Mouse (Mus musculus) gastrocnemius, postnatal 4 days (tissue): ENCODE data around the gene Gm8094. TPM values are rescaled to one million over a fixed set of nuclear protein-coding genes. Genes with fewer than 3 reads are reported as not detected.
"Not testable (repeated sequence)": the region's sequence is repeated elsewhere in the genome, so short reads cannot be mapped to it uniquely, and the experiment has no call there.

Experiments
- DNase-seq, 2 experiments: peaks; one replicate each; pipeline ENCODE4 v3.0.0; 2021 to 2022; ENCODE audit warnings: low spot score in 2 of 2, mixed read lengths in 2 of 2
- long read RNA-seq, 2 experiments: library from polyadenylated mRNA; stranded (forward); transcript quantifications; one replicate each; pipeline ENCODE4 v2.0.0; 2021
- total RNA-seq, 2 experiments: library from RNA; stranded (reverse); gene quantifications; 2 replicates each; pipeline ENCODE4 v1.2.3; 2021

Gm8094 gene
- total RNA-seq: not detected
- long read RNA-seq, experiment 1: 0 reads
- long read RNA-seq, experiment 2: 0 reads

DNA sequence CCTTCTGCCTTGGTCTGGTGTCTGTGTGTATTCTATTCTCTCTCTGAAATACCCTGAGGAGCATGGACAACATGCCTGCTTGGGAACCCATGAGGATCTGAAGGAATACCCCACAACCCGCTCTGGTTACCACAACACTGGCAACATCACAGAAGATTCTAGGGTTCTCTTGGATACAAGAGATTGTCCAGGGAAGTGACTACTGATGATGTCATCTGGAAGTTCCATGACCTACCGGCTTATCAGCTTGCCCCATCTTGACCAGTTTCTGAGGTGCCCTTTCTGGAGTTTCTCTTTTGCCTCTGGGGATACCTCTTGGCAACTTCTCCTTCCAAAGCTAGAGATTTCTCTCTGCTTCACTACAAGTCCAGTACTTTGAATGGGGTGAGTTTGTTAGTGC lies at the start of gene Gm8094:
Gm8094 (minus strand) TSS at position 101 of the 400 bp plus-strand sequence.
- DNase-seq: not testable (repeated sequence)

DNA sequence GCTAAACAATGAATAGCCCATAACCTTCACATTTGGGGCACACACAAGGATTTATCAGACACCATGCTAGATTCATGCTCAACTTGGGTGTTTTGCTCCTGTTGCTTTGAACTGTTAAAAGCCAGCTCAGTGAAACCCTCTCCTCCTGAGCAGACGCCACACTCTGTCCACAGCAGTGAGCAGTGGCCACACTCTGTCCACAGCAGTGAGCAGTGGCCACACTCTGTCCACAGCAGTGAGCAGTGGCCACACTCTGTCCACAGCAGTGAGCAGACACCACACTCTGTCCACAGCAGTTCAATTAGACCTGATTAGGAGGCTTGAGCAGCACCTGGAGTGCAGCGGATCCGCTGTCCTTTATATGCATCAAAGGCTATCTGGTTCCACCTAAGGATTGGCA lies 43.2 kb upstream of the Gm8094 start:
- not testable (repeated sequence) for DNase-seq

DNA sequence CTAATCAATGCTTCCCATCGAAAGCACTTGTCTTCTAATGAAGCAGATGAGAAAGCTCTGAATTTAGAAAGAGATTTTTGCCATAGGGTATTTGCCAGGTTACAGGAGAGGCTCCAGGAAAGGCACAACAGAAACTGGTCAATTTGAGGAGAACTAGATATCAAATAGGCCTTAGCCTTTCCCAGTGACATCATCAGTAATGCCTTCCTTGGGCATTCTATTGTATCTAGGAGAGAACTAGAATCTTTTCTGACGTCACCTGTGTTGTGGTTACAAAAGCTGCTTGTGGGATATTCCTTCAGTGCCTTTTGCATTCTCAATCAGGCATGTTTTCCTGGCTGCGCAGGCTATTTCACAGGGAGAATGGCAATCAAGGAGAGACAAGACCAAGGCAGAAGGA lies 23.9 kb upstream of the Gm8094 start, which contains the start of gene Gm8104:
Gm8104 (plus strand) TSS at position 301 of the 400 bp plus-strand sequence.
- not testable (repeated sequence) for DNase-seq

DNA sequence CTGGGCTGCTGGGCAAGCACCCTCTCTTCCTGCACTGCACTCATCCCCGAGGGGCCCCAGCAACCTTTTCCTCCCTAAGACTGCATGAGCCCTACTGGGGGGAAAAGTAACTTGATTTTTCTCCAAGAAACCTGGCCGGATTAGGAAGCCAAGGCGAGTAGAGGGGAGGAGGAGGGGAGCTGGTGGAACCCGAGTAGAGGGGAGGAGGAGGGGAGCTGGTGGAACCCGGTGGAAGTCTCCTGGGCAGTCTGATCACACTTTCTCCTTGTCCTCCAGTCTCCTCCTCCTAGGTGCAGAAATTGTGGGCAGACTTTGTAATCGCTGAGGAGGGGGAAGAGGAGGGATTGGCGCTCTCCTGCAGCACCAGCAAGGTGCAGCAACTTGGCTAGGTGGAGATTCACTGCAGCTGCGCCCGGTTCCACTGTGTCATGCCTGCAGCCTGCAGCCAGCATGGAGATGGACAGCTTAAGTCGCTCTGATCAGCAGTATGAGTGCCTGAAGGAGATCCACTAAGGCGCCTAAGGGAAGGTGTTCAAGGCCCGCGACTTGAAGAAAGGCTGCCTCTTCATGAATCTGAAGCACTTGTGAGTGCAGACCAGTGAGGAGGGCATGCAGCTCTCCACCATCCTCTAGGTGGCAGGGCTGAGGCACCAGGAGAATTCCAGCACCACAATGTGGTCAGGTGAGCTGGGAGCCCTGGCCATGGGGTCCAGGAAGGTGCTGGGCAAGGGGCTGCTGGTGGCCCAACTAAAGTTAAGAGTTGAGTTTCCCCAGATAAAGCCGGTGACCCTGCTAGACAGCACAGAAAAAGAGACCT lies 12.9 kb upstream of the Gm8094 start:
- not testable (repeated sequence) for DNase-seq

DNA sequence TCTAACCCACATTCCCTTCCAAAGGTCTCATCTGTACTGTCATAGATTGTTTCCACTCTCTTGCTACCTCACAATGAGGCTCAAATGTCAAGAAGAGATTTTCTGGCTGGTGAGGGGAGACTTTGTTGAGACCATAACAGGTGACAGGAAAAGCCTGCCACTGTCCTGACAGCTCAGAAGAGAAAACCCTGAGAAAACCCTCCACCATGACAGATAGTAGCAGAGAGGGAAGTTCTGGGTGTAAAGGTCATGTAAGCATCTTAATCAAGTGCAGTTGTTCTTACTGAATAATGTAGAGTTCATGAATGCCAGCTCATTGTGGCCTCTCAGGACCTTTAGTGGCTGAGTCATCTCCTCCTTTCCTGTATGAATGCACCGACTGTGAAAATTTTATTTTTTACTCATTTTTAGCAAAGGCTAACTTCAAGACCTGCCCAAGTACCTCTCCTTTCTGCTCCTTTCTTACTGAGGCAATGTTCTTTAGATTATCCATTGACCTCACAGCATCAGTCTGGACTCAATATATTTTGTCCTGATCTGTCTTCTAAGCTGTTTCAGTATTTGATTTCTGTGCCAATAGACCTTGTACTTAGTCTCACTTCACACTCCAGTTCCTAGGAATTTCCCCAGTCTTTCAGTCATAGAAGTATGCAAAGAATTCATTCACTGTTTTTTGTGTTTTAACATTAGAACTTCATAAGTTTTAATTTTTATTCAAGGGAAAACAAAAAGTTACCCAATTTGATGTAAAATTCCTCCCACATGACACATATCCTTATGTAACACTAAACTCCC lies 8.7 kb upstream of the Gm8094 start:
- peak in 1 of 2 experiments; percentile 7 for DNase-seq

DNA sequence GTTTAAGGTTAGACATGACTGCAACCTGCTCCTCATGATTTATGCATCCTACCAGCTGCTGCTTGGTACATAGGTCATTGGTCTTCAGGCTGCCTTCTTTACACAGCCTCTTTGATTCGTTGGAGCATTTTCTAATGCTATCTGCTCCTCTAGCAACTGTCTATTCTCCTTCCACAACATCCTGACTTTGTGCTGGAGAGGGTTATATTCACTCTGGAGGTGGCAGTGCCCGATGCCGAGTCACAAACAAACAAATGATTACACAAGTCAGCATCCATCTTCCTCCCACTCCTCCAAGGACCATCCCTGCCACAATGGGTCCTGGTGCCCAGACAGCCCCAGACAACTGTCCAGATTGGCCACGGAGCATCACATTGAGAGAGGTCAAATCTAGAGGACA lies 16.3 kb downstream of the Gm8094 start:
- not testable (repeated sequence) for DNase-seq

DNA sequence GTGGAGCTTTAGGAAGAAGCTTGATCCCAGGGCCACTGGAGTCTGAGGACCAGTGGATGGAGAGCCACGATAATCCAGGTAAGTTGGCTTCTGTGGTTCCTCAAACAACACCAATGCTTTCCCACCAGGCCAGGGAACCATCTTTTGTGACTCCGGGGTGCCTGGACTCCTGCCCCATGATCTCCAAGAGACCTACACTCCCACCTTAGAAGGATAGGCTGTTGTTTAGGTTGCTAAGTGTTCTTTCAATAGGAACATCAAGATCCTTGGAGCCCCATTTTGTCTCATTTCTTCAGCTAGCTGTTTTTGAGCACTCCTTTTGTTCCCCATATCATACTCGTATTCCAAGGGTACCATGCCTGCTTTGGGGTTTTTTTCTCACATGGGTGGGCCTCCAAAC lies 18.4 kb downstream of the Gm8094 start:
- DNase-seq: not testable (repeated sequence)

Other genes with a start within 250 kb of the Gm8094 start
- gene Gm21977, start 223.2 kb downstream of the Gm8094 start, total RNA-seq: not detected
- gene Gm8082, start 83.0 kb downstream of the Gm8094 start, total RNA-seq: not detected
- gene Gm10376, start 61.0 kb downstream of the Gm8094 start, total RNA-seq: not detected
- gene Gm8104, start 24.0 kb upstream of the Gm8094 start, total RNA-seq: not detected
- not detected for gene Gm7233, start 103.2 kb upstream of the Gm8094 start, total RNA-seq
- gene Gm8122, start 158.7 kb upstream of the Gm8094 start, total RNA-seq: not detected
- gene Gm8126, start 182.0 kb upstream of the Gm8094 start, total RNA-seq: not detected
- not detected for gene Gm9732, start 198.4 kb upstream of the Gm8094 start, total RNA-seq
- gene Gm8127, start 217.2 kb upstream of the Gm8094 start, total RNA-seq: not detected